Mouse (Mus musculus): ENCODE results near the gene Ttc39b. TPM values are rescaled to one million over a fixed set of nuclear protein-coding genes. Genes with fewer than 3 reads are reported as not detected.
"Not testable (repeated sequence)": the region's sequence is repeated elsewhere in the genome, so short reads cannot be mapped to it uniquely, and the experiment has no call there.

The Ttc39b gene
- total RNA-seq, 2 experiments from 2014 or later, result 59.7 to 62.8 TPM

GRCm38 (mm10) chr4:83237656-83238055, 86.4 kb downstream of the Ttc39b start:
- intact Hi-C loops (cut with DNase I), result no loop called here
- no peak for DNase-seq (ENCODE audit: low spot score in 2 of 2)

- intact Hi-C loops (cut with DNase I); DNase-seq (ENCODE audit: low spot score in 2 of 2): not testable (repeated sequence)
Observed at GRCm38 (mm10) chr4:83235304-83235703, 88.8 kb downstream of the Ttc39b start.

- DNase-seq (ENCODE audit: low spot score in 2 of 2), result no peak
- intact Hi-C loops (cut with DNase I), result no loop called here
Observed at GRCm38 (mm10) chr4:83234739-83235138, 89.3 kb downstream of the Ttc39b start.

GRCm38 (mm10) chr4:83234132-83234531, 89.9 kb downstream of the Ttc39b start:
- DNase-seq (ENCODE audit: low spot score in 2 of 2), result no peak
- intact Hi-C loops (cut with DNase I), result no loop called here

GRCm38 (mm10) chr4:83233181-83234123, 90.6 kb downstream of the Ttc39b start:
- peak; percentile 83 to 85 for DNase-seq (ENCODE audit: low spot score in 2 of 2)
- intact Hi-C loops (cut with DNase I), result no loop called here

GRCm38 (mm10) chr4:83232315-83232880, 91.7 kb downstream of the Ttc39b start:
- DNase-seq (ENCODE audit: low spot score in 2 of 2), result no peak
- intact Hi-C loops (cut with DNase I), result no loop called here

GRCm38 (mm10) chr4:83228664-83229283, 95.3 kb downstream of the Ttc39b start:
- DNase-seq (ENCODE audit: low spot score in 2 of 2), result no peak
- intact Hi-C loops (cut with DNase I), result no loop called here

GRCm38 (mm10) chr4:83228073-83228472, 96.0 kb downstream of the Ttc39b start:
- intact Hi-C loops (cut with DNase I), result no loop called here
- DNase-seq (ENCODE audit: low spot score in 2 of 2), result no peak

- intact Hi-C loops (cut with DNase I), result no loop called here
- no peak for DNase-seq (ENCODE audit: low spot score in 2 of 2)
Observed at GRCm38 (mm10) chr4:83225633-83226360, 98.3 kb downstream of the Ttc39b start.

- intact Hi-C loops (cut with DNase I), result no loop called here
- no peak for DNase-seq (ENCODE audit: low spot score in 2 of 2)
Observed at GRCm38 (mm10) chr4:83224242-83224641, 99.8 kb downstream of the Ttc39b start.

GRCm38 (mm10) chr4:83223197-83223596, 100.9 kb downstream of the Ttc39b start:
- DNase-seq (ENCODE audit: low spot score in 2 of 2), result no peak
- intact Hi-C loops (cut with DNase I), result no loop called here

GRCm38 (mm10) chr4:83220761-83221557, 103.1 kb downstream of the Ttc39b start:
- intact Hi-C loops (cut with DNase I), result no loop called here
- DNase-seq (ENCODE audit: low spot score in 2 of 2), result no peak

GRCm38 (mm10) chr4:83219253-83219652, 104.8 kb downstream of the Ttc39b start:
- no peak for DNase-seq (ENCODE audit: low spot score in 2 of 2)
- intact Hi-C loops (cut with DNase I), result no loop called here

- DNase-seq (ENCODE audit: low spot score in 2 of 2), result no peak
- intact Hi-C loops (cut with DNase I), result no loop called here
Observed at GRCm38 (mm10) chr4:83217128-83217527, 106.9 kb downstream of the Ttc39b start.

- intact Hi-C loops (cut with DNase I), result no loop called here
- DNase-seq (ENCODE audit: low spot score in 2 of 2), result no peak
Observed at GRCm38 (mm10) chr4:83216381-83216780, 107.7 kb downstream of the Ttc39b start.

GRCm38 (mm10) chr4:83215776-83216175, 108.3 kb downstream of the Ttc39b start:
- no peak for DNase-seq (ENCODE audit: low spot score in 2 of 2)
- intact Hi-C loops (cut with DNase I), result no loop called here

- no peak for DNase-seq (ENCODE audit: low spot score in 2 of 2)
- intact Hi-C loops (cut with DNase I), result no loop called here
Observed at GRCm38 (mm10) chr4:83214822-83215558, 109.1 kb downstream of the Ttc39b start.

GRCm38 (mm10) chr4:83213752-83214151, 110.3 kb downstream of the Ttc39b start:
- intact Hi-C loops (cut with DNase I), result no loop called here

GRCm38 (mm10) chr4:83211709-83212108, 112.3 kb downstream of the Ttc39b start:
- intact Hi-C loops (cut with DNase I), result no loop called here
- no peak for DNase-seq (ENCODE audit: low spot score in 2 of 2)

More at GRCm38 (mm10) chr4:83213752-83214151, 110.3 kb downstream of the Ttc39b start:
- DNase-seq (ENCODE audit: low spot score in 2 of 2), result no peak

Measured in left cerebral cortex, postnatal 36 days (tissue).